Mouse (Mus musculus) CH12.LX (cell line): ENCODE measurements at regions not wholly inside any gene's neighbourhood (a gene's known extent, or its start where the extent isn't known, plus 50 kb on each side); places are given as distances from the start of the nearest gene placed in this dataset.

Source experiments
- BHLHE40 ChIP-seq: IDR thresholded peaks from 2 replicates; pipeline ENCODE4 v1.6.1; 2011; ENCODE audit warnings: mild to moderate bottlenecking, low read depth, low read length, improper control_type of control experiment
- CHD1 ChIP-seq: IDR thresholded peaks from 2 replicates; pipeline ENCODE4 v1.6.1; 2012; ENCODE audit warnings: low read depth, low read length, improper control_type of control experiment, inconsistent platforms
- CTCF ChIP-seq, 2 experiments: IDR thresholded peaks in 1 of 2; conservative IDR thresholded peaks in 1 of 2; 2 replicates each; pipeline ENCODE4 v1.5.1; 2011 to 2012; ENCODE audit warnings: low read depth in 2 of 2, low read length in 2 of 2, improper control_type of control experiment in 1 of 2, inconsistent platforms in 1 of 2, mild to moderate bottlenecking in 1 of 2, moderate library complexity in 1 of 2
- EP300 ChIP-seq: IDR thresholded peaks from 2 replicates; pipeline ENCODE4 v1.6.1; 2011; ENCODE audit warnings: low read length, improper control_type of control experiment
- NRF1 ChIP-seq: IDR thresholded peaks from 2 replicates; pipeline ENCODE4 v1.6.1; 2014; ENCODE audit warnings: low read depth, mild to moderate bottlenecking, inconsistent platforms, low read length, improper control_type of control experiment, moderate library complexity
- POLR2A ChIP-seq: IDR thresholded peaks from 2 replicates; pipeline ENCODE4 v1.6.1; 2011; ENCODE audit warnings: low read depth, mild to moderate bottlenecking, improper control_type of control experiment, low read length
- SIN3A ChIP-seq: IDR thresholded peaks from 2 replicates; pipeline ENCODE4 v1.6.1; 2012; ENCODE audit warnings: low read length, improper control_type of control experiment, inconsistent platforms
- TCF12 ChIP-seq: IDR thresholded peaks from 2 replicates; pipeline ENCODE4 v1.6.1; 2014; ENCODE audit warnings: low read depth, mild to moderate bottlenecking, inconsistent platforms, low read length, improper control_type of control experiment
- UBTF ChIP-seq: IDR thresholded peaks from 2 replicates; pipeline ENCODE4 v1.6.1; 2012; ENCODE audit warnings: low read depth, mild to moderate bottlenecking, inconsistent platforms, low read length, improper control_type of control experiment, moderate library complexity
- USF1 ChIP-seq: IDR thresholded peaks from 2 replicates; pipeline ENCODE4 v1.6.1; 2014; ENCODE audit warnings: low read depth, mild to moderate bottlenecking, inconsistent platforms, low read length, improper control_type of control experiment
- ZNF384 ChIP-seq: IDR thresholded peaks from 2 replicates; pipeline ENCODE4 v1.6.1; 2012; ENCODE audit warnings: low read depth, low read length, improper control_type of control experiment, inconsistent platforms

- TF ChIP-seq EP300 (peak; percentile 75), POLR2A (no peak), CTCF (conservative IDR thresholded peaks at IDR 0.05 in 1 of 2, IDR thresholded peaks at IDR 0.05 in 1 of 2; ENCODE audit: low read depth in 2 of 2, low read length in 2 of 2) (no peak), BHLHE40 (0 out of 2 replicates have a peak, but pooled peaks have one; percentile 44), NRF1 (no peak), CHD1 (no peak), SIN3A (no peak), ZNF384 (no peak), USF1 (no peak), TCF12 (no peak), UBTF (no peak)
These were observed 285.5 kb downstream of the Pten start for GRCm38 (mm10) chr19:33042760-33043159.
